Mouse (Mus musculus) lung, embryonic 16.5 days (tissue): Measurements from ENCODE around the gene B9d2. TPM values are rescaled to one million over a fixed set of nuclear protein-coding genes. Genes with fewer than 3 reads are reported as not detected.

Experiments used
- ATAC-seq: fragments of 200-750 bp; cut with Nextera tagmentation; 2 replicates; pipeline ENCODE4 v1.8.0; 2017; ENCODE audit warnings: low read depth, mild to moderate bottlenecking, moderate library complexity
- H3K27ac ChIP-seq: fragments of 300-500 bp; sonication (generic); 2 replicates; pipeline ENCODE4 v1.5.1; 2014; ENCODE audit warnings: mild to moderate bottlenecking, control low read depth, low read length
- H3K27me3 ChIP-seq: fragments of 300-500 bp; sonication (generic); 2 replicates; pipeline ENCODE4 v1.6.1; 2014; ENCODE audit warnings: low read depth, low read length, mixed read lengths; ENCODE audit not compliant: control insufficient read depth, insufficient read depth
- H3K36me3 ChIP-seq: fragments of 300-500 bp; sonication (generic); 2 replicates; pipeline ENCODE4 v1.6.1; 2014; ENCODE audit warnings: low read length; ENCODE audit not compliant: control insufficient read depth, insufficient read depth
- H3K4me1 ChIP-seq: fragments of 300-500 bp; sonication (generic); replicated peaks from 2 replicates; pipeline ENCODE4 v1.6.1; 2014; ENCODE audit warnings: low read length, mixed read lengths; ENCODE audit not compliant: control insufficient read depth, insufficient read depth
- H3K4me2 ChIP-seq: fragments of 300-500 bp; sonication (generic); 2 replicates; pipeline ENCODE4 v1.6.1; 2014; ENCODE audit warnings: low read depth, low read length, control low read depth
- H3K4me3 ChIP-seq: fragments of 300-500 bp; sonication (generic); 2 replicates; pipeline ENCODE4 v1.5.1; 2014; ENCODE audit warnings: mild to moderate bottlenecking, low read length, control low read depth
- H3K9ac ChIP-seq: fragments of 300-500 bp; sonication (generic); 2 replicates; pipeline ENCODE4 v1.6.1; 2014; ENCODE audit warnings: low read length, control low read depth
- H3K9me3 ChIP-seq: fragments of 300-500 bp; sonication (generic); 2 replicates; pipeline ENCODE4 v1.6.1; 2016; ENCODE audit warnings: low read length; ENCODE audit not compliant: control insufficient read depth
- WGBS: fragments of 180-500 bp; shearing (Covaris S2); extraction: QIAGEN DNeasy Blood & Tissue Kit; methylation state at CpG from one replicate; pipeline ENCODE4 v1.1.7; 2014; 5-methylcytosine and 5-hydroxymethylcytosine counted together
- polyA plus RNA-seq: library from polyadenylated mRNA; unstranded; fragments of >200 nt; fragmentation: Nextera tagmentation; extraction: Ambion mirVana; gene quantifications from 2 replicates; pipeline ENCODE4 v1.2.1, GENCODE M21; 2015

The B9d2 gene
- polyA plus RNA-seq, 1 experiment from 2014 or later, result 33.1 TPM

DNA sequence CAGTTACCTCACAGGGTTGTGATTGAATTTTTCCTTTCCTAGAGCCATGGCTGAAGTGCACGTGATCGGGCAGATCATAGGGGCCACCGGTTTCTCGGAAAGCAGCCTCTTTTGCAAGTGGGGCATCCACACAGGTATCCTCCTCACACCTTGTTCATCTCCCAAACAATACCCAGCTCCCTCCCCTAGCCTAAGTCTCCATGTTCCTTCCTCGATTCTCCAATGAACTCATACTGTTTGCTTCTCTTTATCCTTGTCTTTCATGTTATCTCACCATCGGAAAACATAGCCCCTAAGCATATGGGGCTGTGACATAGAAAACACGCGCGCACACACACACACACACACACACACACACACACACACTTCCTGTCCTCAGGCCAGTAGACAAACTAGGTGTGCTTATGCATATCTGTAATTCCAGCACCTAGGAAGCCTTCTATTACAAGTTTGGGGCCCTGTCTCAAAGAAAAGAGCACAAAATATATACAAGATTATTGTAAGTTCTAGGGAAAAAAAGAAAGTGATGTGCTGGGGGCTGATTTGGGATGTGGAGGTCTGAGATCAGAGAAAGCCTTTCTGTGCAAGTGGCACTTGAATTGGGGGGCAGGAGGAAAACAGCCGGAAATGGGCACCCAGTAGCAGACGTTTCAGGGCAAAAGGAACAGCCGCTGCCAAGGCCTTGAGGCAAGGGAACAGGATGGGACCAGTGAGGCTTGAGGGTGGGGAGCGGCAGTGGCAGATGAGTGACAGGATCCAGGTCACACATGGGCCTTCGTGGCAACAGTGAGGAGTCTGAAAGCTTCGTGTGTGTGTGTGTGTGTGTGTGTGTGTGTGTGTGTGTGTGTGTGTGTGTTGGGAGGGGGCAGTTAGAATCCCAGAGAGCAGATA lies 1.0 kb downstream of the B9d2 start:
- H3K4me1 ChIP-seq, result peaks cover 21% of the 10 kb centered on the region
- no peak overlapping the region for H3K27ac ChIP-seq
- H3K9me3 ChIP-seq, result no peaks in the 10 kb centered on the region
- peak overlapping the region; percentile 69 for H3K4me3 ChIP-seq
- peak overlapping the region; percentile 57 for H3K4me2 ChIP-seq
- whole genome bisulfite sequencing, result 52% methylated on average over 15 of the region's 15 CpGs
- no peak for ATAC-seq
- no peak overlapping the region for H3K9ac ChIP-seq
- H3K36me3 ChIP-seq, result no peaks in the 10 kb centered on the region
- H3K27me3 ChIP-seq, result no peaks in the 10 kb centered on the region

DNA sequence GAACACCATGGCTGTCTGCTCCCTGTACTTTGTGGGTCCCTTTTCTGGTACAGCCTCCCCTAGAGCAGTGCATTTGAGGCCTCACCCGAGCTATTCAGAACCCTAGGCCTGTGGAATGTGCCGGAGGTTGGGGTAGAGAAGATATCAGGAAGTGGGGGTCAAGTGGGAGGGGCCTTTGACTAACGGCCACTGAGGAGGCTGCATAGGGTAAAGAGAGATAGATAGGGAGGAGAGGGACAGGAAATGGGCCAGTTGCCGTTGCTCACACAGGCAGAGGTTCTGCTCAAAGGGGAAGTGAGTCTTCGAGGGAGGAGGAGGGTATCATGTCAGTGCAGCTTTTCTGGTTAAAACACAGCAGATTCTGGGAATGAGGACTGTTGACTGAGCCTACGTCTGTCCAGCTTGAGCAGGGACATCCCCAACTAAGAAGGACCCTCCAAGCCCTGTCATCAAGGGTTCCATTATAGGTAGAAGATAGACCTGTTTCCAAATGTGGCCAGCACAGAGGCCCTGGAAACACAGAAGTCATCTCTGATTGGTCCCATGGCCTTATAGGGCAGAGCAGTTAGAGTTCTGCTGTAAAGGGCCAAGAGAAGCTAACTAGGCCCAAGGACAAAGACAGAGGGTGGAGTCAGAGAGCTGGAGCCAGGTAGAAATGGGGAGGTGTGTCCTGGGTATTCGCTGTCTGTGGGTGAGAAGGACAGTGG lies 3.0 kb downstream of the B9d2 start:
- no peak overlapping the region for H3K4me3 ChIP-seq
- H3K4me2 ChIP-seq, result no peak overlapping the region
- no peaks in the 10 kb centered on the region for H3K9me3 ChIP-seq
- H3K36me3 ChIP-seq, result no peaks in the 10 kb centered on the region
- WGBS, result 45% methylated on average over 7 of the region's 7 CpGs
- no peak overlapping the region; the same call in 1 of the 2 replicates for H3K27ac ChIP-seq
- ATAC-seq, result no peak
- peaks cover 5% of the 10 kb centered on the region for H3K27me3 ChIP-seq
- no peak overlapping the region for H3K9ac ChIP-seq
- H3K4me1 ChIP-seq, result peaks cover 31% of the 10 kb centered on the region

DNA sequence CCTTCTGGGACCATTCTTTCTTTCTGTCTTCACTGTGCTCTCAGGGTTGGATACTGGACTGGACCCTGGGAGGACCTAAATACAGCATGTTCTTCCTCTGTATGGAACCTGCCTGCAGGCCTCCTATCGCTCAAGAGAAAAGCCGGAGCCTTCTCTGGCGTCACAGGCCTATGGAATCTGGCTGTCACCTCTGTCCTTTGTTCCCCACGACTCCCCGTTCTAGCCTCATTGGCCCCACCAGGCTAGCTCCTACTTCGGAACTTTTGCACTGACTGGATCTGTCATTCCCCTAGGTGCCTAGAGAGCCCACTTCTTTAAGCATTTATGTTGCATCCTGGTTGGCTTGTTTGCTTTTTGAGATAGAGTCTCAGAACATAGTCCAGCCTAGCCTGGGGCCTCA lies 4.1 kb downstream of the B9d2 start:
- 80% methylated on average over 6 of the region's 6 CpGs for whole genome bisulfite sequencing
- H3K9me3 ChIP-seq, result no peaks in the 10 kb centered on the region
- peaks cover 32% of the 10 kb centered on the region for H3K4me1 ChIP-seq
- peaks cover 5% of the 10 kb centered on the region for H3K27me3 ChIP-seq
- H3K4me2 ChIP-seq, result no peak overlapping the region
- H3K27ac ChIP-seq, result no peak overlapping the region
- H3K36me3 ChIP-seq, result no peaks in the 10 kb centered on the region
- no peak overlapping the region for H3K9ac ChIP-seq
- ATAC-seq, result no peak
- H3K4me3 ChIP-seq, result no peak overlapping the region

DNA sequence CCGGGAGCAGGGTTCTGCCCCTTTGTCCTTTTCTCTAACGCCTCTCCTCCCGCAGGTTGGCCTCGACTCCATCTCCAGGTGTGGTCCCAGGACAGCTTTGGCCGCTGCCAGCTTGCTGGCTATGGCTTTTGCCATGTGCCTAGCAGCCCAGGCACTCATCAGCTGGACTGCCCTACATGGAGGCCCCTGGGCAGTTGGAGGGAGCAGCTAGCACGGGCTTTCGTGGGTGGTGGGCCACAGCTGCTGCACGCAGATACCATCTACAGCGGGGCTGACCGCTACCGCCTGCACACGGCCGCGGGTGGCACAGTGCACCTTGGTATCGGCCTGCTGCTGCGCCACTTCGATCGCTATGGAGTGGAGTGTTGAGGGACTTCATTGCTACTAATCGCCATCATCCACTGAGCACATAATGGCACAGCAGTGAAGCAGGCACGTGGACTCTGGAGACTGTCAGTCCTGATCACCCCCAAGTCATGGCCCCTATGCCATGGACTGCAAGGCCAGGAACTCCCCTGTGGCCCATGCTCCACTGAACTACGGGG lies 5.4 kb downstream of the B9d2 start:
- peak overlapping the region; percentile 81 for H3K4me3 ChIP-seq
- no peaks in the 10 kb centered on the region for H3K36me3 ChIP-seq
- peak overlapping the region; percentile 91; the same call in 1 of the 2 replicates for H3K27ac ChIP-seq
- peaks cover 5% of the 10 kb centered on the region for H3K27me3 ChIP-seq
- WGBS, result 67% methylated on average over 21 of the region's 21 CpGs
- no peak for ATAC-seq
- peaks cover 26% of the 10 kb centered on the region for H3K4me1 ChIP-seq
- peak overlapping the region; percentile 90; the same call in 1 of the 2 replicates for H3K9ac ChIP-seq
- H3K4me2 ChIP-seq, result peak overlapping the region; percentile 95
- no peaks in the 10 kb centered on the region for H3K9me3 ChIP-seq

DNA sequence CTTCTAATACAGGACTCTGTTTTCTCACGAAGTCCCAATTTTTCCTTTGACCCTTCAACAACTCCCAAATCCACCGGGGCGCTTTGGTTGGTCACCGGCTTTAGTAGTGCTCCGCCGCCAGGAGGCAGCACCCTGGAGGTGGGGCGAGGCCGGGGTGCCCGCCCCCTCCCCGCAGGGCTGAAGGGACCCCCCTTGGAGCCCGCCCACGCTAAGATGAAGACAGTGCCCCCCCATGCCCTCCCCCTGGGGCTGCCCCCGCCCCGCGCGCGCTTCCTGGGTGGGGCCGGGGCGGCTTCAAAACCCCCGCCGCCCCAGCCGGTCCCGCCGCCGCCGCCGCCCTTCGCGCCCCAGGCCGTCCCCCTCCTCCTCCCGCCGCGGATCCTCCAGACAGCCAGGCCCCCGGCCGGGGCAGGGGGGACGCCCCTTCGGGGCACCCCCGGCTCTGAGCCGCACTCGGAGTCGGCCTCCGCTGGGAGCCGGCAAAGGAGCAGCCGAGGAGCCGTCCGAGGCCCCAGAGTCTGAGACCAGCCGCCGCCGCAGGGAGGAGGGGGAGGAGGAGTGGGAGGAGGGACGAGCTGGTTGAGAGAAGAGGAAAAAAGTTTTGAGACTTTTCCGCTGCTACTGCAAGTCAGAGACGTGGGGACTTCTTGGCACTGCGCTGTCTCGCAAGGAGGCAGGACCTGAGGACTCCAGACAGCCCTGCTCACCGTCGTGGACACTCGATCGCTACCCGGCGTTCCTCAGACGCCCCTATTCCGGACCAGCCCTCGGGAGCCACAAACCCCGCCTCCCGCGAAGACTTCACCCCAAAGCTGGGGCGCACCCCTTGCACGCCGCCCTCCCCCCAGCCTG lies 6.3 kb downstream of the B9d2 start, which contains the start of gene Tgfb1:
Gene Tgfb1, plus strand, starts transcription at position 323 of the 852 bp plus-strand sequence.
- Histone ChIP-seq H3K4me1 (peaks cover 26% of the 10 kb centered on the region), H3K27ac (peak within 1 kb of the TSS; percentile 91), H3K4me3 (peak within 1 kb of the TSS; percentile 81), H3K9me3 (no peaks in the 10 kb centered on the region), H3K9ac (peak within 1 kb of the TSS; percentile 90), H3K27me3 (peaks cover 5% of the 10 kb centered on the region), H3K36me3 (no peaks in the 10 kb centered on the region), H3K4me2 (peak within 1 kb of the TSS; percentile 95)
- ATAC-seq, result peak; percentile 61
- WGBS, result 1% methylated on average over 47 of the region's 69 CpGs

DNA sequence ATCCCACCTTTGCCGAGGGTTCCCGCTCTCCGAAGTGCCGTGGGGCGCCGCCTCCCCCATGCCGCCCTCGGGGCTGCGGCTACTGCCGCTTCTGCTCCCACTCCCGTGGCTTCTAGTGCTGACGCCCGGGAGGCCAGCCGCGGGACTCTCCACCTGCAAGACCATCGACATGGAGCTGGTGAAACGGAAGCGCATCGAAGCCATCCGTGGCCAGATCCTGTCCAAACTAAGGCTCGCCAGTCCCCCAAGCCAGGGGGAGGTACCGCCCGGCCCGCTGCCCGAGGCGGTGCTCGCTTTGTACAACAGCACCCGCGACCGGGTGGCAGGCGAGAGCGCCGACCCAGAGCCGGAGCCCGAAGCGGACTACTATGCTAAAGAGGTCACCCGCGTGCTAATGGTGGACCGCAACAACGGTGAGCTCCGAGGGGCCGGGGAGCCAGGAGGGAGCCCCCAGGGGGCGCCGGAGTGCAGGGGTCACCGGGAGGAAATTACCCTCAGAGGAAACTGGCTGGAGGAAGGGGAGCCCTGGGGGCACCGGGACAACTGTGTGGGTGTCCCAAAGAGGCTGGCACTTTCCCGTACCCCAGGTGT lies 7.3 kb downstream of the B9d2 start:
- H3K4me2 ChIP-seq, result peak overlapping the region; percentile 95
- no peaks in the 10 kb centered on the region for H3K9me3 ChIP-seq
- WGBS, result under 1% methylated on average over 47 of the region's 47 CpGs
- H3K4me3 ChIP-seq, result peak overlapping the region; percentile 81
- ATAC-seq, result 0 out of 2 replicates have a peak, but pooled peaks have one; percentile 1
- peak overlapping the region; percentile 91 for H3K27ac ChIP-seq
- H3K9ac ChIP-seq, result peak overlapping the region; percentile 90
- H3K4me1 ChIP-seq, result peaks cover 26% of the 10 kb centered on the region
- H3K27me3 ChIP-seq, result peaks cover 5% of the 10 kb centered on the region
- H3K36me3 ChIP-seq, result no peaks in the 10 kb centered on the region; the same call in 1 of the 2 replicates

DNA sequence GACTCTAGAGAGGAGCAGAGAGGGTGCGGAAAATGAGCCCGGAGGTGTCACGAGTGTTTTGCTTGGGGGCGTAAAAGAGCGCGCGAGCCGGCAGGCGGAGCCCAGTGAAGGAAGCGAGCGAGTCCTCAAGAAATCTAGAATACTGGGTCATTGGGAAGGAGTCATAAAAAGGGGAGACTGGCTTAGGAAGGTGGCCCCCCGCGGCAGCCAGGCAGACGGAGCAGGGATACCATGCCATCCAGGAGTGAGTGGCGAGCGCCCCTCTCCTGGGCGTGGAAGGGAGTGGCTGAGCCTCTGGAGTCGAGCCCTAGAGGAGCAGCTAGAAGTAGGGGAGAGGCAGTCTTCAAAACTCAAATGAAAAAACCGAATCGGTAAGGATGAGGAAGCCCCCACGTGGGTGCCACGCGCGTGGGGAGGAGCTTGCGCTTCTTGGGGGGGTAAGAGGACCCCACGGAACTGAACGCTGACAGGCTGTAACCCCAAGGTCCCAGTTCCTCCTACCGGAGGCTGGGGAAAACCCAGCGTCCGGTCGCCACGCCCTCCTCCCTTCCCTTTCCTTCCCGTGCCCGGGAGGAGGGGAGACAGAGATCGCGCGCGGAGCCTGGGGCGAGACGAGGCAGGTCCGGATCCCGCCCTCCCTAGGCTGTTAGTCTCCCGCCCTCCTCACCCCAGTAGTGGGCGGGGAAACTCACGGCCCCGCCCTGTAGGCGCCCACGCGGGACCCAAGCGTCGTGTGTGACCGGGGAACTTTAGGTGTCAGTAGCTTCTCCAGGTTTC lies 8.4 kb downstream of the B9d2 start:
- Histone ChIP-seq H3K9me3 (no peaks in the 10 kb centered on the region), H3K4me1 (peaks cover 22% of the 10 kb centered on the region), H3K27ac (peak overlapping the region; percentile 51), H3K4me3 (peak overlapping the region; percentile 81), H3K36me3 (no peaks in the 10 kb centered on the region; the same call in 1 of the 2 replicates), H3K9ac (peak overlapping the region; percentile 90), H3K27me3 (peaks cover 5% of the 10 kb centered on the region), H3K4me2 (peak overlapping the region; percentile 95)
- WGBS, result under 1% methylated on average over 46 of the region's 52 CpGs
- ATAC-seq, result peak; percentile 71

DNA sequence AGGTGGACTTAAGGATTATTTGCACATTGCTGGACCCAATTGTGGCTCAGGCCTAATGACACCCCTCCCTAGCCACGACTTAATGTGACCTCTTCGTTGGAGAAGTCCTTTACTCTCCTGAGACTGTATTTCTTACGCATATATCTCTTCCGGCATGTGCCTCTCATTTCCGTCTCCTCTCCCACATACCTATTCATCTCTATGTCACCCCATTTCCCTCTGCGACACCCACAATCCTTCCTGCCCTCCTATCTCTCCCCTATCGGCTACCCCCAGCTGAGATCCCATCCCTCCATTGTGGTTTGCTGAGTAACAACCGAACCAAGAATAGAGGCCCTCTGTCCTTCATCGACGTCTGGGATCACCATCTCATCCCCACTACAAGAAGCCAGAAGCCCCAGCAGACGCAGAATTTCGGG lies 9.0 kb downstream of the B9d2 start:
- Histone ChIP-seq H3K4me2 (peak overlapping the region; percentile 95), H3K36me3 (no peaks in the 10 kb centered on the region; the same call in 1 of the 2 replicates), H3K9ac (peak overlapping the region; percentile 90), H3K9me3 (no peaks in the 10 kb centered on the region), H3K27ac (peak overlapping the region; percentile 13), H3K4me1 (peaks cover 22% of the 10 kb centered on the region), H3K27me3 (peaks cover 5% of the 10 kb centered on the region), H3K4me3 (peak overlapping the region; percentile 81)
- ATAC-seq, result peak; percentile 1; the same call in 1 of the 2 replicates
- WGBS, result 5% methylated on average over 12 of the region's 12 CpGs
